Mouse (Mus musculus) urinary bladder, postnatal 4 days (tissue): ENCODE data around the gene Atl1.

Experiments
- DNase-seq, 2 experiments: peaks; one replicate each; pipeline ENCODE4 v3.0.0; 2021 to 2022; ENCODE audit warnings: low spot score in 2 of 2

Gene Atl1

GRCm38 (mm10) chr12:69892371-69893251 lies at the start of gene Atl1, which contains the start of gene Map4k5:
Atl1 (plus strand) TSS chr12:69892614.
Map4k5 (minus strand) TSS chr12:69893200.
- peak; percentile 89 to 91 for DNase-seq

GRCm38 (mm10) chr12:69843531-69844445 lies 48.6 kb upstream of the Atl1 start:
- DNase-seq, result no peak

- DNase-seq, result no peak
These were observed 46.7 kb upstream of the Atl1 start for GRCm38 (mm10) chr12:69845722-69846121.

- no peak for DNase-seq
These were observed 45.9 kb upstream of the Atl1 start for GRCm38 (mm10) chr12:69846499-69846898.

- DNase-seq, result no peak
These were observed 44.1 kb upstream of the Atl1 start for GRCm38 (mm10) chr12:69848083-69848878.

GRCm38 (mm10) chr12:69852288-69852687 lies 40.1 kb upstream of the Atl1 start:
- DNase-seq, result no peak

GRCm38 (mm10) chr12:69853387-69853786 lies 39.0 kb upstream of the Atl1 start:
- no peak for DNase-seq

GRCm38 (mm10) chr12:69853942-69854341 lies 38.5 kb upstream of the Atl1 start:
- no peak for DNase-seq

GRCm38 (mm10) chr12:69855641-69856300 lies 36.6 kb upstream of the Atl1 start:
- DNase-seq, result no peak

GRCm38 (mm10) chr12:69856398-69856797 lies 36.0 kb upstream of the Atl1 start:
- DNase-seq, result no peak

- no peak for DNase-seq
These were observed 34.8 kb upstream of the Atl1 start for GRCm38 (mm10) chr12:69857597-69857996.

- DNase-seq, result no peak
These were observed 33.6 kb upstream of the Atl1 start for GRCm38 (mm10) chr12:69858847-69859246.

- no peak for DNase-seq
These were observed 28.9 kb upstream of the Atl1 start for GRCm38 (mm10) chr12:69863505-69863904.

- no peak for DNase-seq
These were observed 28.2 kb upstream of the Atl1 start for GRCm38 (mm10) chr12:69864164-69864692.

- no peak for DNase-seq
These were observed 25.1 kb upstream of the Atl1 start for GRCm38 (mm10) chr12:69867338-69867737.

GRCm38 (mm10) chr12:69871632-69872031 lies 20.8 kb upstream of the Atl1 start:
- DNase-seq, result no peak

- DNase-seq, result no peak
These were observed 14.5 kb upstream of the Atl1 start for GRCm38 (mm10) chr12:69877842-69878363.

- no peak for DNase-seq
These were observed 13.2 kb upstream of the Atl1 start for GRCm38 (mm10) chr12:69879172-69879665.

- DNase-seq, result no peak
These were observed 12.7 kb upstream of the Atl1 start for GRCm38 (mm10) chr12:69879739-69880138.

- DNase-seq, result no peak
These were observed 11.1 kb upstream of the Atl1 start for GRCm38 (mm10) chr12:69881198-69881905.
